Mouse (Mus musculus) layer of hippocampus, adult 9-10 months (tissue): ENCODE results near the gene Tie1.
"Not testable (repeated sequence)": the region's sequence is repeated elsewhere in the genome, so short reads cannot be mapped to it uniquely, and the experiment has no call there.

Source experiments
- DNase-seq: peaks from one replicate; pipeline ENCODE4 v3.0.0; 2022; ENCODE audit warnings: low spot score

Tie1 gene

DNA sequence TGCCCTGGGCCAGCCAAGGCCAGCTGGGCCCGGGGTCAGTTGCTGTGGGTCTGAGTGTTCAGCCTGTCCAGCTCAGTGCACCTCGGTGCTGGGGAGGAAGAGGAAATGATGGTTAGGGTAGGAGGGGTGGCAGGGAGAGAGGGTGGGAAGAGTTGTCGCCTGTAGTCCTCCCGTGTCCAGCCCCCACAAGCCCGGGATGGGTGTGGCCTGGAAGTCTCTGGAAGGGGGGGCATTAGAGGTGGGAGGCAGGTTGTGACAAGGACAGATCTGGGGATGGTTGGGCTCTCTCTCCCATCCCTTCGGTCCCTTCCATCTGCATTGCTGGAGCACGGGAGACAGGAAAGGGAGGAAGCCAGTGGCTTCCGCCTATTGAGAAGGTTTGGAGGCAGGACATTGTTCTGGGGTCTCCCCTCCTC is at the start of gene Tie1:
TSS of gene Tie1 (minus strand) at position 345 of the 416 bp plus-strand sequence.
- DNase-seq: no peak

DNA sequence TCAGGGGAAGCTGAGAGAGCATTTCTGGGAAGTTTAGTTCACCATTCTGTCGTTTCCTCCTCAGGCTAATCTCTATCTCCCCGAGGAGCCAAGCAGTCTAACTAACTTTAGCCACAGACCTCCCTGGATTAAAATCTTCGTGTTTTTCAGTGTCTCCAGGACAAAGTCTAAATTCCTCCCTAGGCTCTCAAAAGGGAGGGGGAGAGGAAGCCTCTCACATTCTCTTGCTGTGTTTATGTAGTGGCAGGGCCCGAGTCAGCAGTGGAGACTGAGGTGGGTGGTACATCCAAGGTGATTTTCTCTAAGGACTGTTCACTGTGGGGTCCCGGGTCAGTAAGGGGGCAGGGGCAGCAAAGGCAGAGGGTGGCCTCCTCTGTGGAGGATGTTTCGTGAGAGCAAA is 47.9 kb upstream of the Tie1 start:
- DNase-seq: no peak

DNA sequence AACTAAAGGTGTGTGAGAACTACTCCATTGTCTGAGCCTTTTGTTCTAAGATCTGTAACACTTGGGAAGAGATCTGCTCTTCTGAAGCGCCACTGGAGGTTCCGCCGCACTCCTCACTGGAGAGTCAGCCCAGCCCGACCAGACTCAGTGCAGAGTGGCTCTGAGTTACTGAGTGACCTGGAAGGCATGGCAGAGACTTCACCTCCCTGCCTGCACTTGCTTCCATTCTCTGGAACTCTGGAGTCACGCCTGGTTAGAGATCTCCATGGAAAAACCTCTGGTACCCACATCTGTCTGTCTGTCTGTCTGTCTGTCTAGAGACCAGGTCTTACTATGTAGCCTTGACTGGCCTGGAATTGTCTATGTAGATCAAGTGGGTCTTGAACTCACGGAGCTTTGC is 45.7 kb upstream of the Tie1 start:
- no peak for DNase-seq

DNA sequence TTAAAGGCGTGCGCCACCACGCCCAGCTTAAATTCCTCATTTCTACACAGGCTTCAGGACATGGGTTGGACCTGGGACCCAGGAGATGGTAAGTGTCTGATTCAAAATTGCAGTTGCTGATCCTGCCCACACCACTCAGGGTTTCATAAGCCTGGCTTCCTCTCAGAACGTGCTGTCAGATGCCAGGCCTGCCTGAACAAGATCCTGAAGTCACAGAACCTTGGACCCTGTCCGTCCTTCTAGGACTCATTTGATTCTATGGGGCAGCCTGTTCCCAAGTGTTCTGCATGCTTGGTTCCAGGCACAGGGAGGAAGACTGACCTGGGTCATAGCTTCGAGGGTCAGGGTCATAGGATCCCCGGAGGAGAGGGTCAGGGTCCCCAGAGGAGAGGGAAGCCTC is 43.7 kb upstream of the Tie1 start:
- DNase-seq: no peak

DNA sequence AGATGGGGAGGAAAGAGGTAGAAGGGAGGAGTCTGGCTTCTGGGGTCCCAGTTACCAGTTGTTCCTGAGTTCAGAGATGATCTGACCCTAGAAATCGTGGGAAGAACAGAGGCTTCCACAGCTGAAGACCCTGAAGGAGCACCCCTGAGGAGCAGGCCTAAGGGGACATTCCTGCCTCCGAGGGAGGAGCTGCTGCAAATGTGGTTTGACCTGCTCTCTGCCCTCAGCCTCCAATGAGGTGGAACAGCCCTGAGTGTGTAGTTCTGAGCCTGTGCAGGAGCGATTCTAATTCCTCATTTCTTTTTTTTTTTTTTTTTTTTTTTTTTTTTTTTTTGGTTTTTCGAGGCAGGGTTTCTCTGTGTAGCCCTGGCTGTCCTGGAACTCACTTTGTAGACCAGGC is 43.3 kb upstream of the Tie1 start:
- no peak for DNase-seq

DNA sequence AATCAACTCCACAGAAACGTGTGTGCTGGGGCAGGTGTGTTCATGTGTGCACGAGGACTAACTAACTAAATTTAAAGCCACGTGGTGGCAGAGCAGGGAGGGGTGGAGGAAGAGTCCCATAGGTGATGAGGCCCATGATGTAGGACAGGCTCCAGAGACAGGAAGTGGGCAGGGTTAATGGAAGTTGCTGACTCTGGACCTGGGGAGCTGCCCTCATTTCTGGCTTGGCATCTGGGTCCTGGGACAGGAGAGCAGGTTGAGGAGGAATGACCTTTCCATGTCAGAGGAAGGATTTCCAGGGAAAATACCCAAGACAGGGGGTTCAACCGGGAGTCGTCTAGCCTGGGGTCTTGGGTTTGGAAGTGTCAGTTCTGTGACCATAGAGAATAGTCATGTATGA is 42.8 kb upstream of the Tie1 start:
- no peak for DNase-seq

DNA sequence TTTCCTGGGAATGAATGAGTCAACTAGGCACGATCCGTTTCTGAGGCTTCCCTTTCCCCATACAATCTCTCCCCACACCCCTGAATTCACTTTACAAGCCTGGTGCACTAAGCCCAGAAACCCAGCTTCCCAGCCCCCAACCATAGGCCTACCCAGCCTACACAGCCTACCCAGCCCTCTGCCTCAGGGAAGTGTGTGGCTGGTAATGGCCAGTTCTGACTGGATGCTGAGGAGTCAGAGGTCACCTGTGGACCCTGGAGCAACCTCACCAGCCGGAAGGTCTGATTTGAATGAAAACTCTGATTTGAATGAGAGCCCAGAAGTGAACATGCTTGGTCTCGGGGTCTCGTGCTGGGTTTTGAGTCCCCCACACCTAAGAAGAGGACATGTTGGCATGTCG is 37.9 kb upstream of the Tie1 start:
- no peak for DNase-seq

DNA sequence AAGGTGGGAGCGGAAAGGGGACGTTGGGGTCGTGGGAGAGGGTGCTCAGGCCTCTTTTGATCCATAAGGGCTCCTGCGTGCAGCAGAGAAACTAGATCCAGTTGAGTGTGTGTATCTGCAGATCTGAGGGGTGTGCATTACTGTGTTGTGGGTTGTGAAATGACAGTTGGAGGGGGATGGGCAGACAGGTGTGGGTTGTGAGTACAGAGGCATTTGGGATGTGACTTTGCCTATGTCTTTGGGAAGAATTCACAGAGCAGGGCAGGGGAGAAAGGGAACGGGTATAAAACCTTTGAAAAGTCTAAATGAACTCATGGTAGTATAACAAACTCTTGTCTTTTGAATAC is 37.4 kb upstream of the Tie1 start:
- no peak for DNase-seq

DNA sequence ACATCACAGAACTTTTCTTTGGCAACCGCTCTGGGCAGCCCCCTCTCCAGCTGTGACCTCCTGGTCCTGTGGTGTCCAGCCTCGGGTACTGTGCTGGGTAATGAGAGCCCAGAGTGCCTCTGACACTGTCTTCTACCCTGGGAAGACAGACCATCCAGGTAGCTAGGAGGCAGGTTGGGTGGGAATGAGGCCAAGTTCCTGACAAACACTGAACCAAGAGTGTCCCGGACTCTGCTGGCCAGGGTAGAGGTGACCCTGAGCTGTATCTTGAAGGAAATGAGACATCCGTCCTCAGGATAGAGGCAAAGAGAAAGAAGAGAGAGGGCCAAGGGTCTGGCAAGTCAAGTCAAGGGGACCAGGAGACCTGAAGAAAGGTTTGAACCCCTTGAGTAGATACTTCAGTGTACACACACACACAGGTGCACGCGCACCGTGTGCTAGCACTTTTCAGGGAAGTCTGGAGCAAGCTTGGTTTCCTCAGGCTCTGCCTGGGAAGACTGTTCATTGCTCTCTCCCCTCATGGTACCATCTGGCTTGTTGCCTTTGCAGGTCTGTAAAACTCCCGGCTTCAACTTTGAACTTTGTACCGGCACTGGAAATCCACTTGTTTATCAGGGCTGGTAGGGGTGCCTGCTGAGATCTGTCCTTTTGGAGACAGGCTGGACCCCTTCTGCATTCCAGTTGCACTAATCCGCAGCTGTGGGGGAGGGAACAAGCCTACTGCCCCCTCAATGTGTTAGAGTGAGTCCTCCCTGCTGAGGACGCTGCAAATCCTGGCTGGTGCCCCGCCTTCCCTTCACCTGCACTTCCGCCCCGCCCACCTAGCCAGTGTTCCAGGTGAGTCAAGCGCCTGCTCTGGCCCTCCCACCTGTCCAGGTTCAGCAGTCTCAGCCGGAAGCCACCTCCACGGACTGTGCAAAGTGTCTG is 36.8 kb upstream of the Tie1 start, which contains the start of gene 2610528J11Rik:
TSS of gene 2610528J11Rik (plus strand) at position 592 of the 927 bp plus-strand sequence.
- no peak for DNase-seq

DNA sequence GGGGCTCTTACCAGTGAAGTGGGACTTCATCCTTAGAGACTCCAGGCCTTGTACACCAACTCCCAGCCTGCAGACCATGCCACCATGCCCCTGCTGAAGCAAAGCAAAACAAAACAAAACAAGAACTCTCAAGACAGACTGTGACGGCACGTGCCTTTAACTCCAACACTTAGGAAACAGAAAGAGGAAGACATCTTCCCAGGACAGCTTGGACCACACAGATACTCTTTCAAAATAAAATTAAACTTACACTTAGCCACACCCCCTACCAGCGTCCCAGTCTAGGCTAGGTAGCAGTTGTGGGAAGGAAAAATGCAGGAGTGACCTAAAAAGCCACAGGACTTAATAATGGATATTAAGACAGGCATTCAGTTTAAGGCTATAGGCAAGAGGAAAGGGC is 35.9 kb upstream of the Tie1 start:
- no peak for DNase-seq

DNA sequence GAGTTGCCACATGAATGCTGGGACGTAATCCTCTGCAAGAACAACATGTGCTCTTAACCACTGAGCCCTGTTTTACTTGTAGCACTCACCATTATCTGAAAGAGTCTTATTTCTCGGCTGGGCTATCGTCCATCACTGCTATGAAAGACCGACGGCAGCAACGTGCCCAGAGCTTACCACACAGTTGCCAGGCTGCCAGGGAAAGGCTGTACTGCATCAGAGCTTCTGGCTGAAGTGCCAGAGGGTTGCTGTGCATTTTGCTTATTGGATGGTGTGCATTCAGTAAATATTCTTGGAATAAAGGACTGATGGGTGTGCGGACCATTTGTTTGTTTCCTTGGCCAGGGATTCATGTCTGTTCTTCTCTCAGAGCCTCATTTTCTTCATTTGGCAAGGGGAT is 34.1 kb upstream of the Tie1 start:
- DNase-seq: no peak

DNA sequence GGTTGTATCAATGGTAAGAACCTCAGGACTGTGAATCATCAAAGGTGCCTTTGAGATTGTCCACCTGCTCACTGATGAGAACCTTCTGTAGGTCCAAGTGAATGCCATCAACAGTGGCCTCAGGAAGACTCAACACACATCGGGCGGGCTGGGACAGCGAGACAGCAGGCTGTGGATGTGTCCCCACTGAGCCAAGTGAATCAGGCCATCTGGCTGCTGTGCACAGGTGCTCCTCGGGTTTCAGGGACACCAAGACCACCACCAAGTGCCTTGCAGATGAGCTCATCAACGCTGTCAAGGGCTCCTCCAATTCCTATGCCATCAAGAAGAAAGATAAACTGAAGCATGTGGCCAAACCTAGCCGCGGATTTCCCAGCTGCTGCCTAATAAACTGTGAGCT is 32.4 kb upstream of the Tie1 start:
- DNase-seq: no peak

DNA sequence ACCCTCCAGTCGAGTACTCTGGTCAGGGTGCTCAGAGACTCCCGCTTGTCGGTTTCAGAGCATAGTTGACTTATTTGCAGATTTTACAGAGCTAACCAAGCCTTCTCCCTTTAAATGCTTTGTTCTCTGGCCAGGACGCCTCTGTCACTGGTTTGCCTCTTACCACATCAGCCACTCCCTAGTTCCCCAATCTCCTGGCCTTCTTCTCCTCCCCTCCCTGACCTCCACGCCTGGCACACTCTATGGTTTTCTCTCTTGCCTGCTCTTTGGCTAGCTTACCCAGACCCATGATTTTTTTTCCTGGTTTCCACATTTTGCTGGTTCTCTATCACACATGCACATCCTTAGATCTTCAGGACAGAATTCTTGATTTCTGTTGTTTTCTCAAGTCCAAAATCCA is 28.3 kb upstream of the Tie1 start:
- no peak for DNase-seq

DNA sequence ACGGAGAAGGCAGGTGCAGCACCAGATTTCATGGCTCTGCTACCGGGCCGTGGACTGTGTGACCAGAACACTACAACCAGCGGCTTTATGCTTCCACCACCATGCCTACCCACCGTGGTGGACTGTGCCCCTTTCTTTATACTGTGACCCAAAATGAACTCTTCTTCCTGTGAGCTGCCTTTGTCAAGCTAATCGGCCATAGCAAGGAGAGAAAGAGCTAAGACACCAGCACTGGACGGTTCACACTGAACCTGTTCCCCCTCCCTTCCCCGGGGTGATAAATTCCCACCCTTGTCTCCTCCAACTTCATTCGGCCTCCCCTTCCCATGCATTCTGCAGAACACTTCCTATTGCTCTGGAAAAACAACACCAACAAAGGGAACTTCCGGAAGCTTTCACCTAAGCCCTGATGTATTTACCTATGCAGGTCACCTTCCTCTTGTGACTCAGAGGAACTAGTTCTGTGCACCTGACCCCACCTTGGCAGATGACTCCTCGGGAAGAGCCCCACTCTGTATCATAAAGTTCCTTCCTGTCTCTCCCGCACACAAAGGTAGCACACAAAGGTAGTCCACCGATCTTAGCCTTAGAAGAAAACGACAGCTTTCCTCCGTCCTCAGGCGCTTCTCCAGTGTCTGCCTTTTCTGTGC is 27.8 kb upstream of the Tie1 start:
- DNase-seq: no peak

DNA sequence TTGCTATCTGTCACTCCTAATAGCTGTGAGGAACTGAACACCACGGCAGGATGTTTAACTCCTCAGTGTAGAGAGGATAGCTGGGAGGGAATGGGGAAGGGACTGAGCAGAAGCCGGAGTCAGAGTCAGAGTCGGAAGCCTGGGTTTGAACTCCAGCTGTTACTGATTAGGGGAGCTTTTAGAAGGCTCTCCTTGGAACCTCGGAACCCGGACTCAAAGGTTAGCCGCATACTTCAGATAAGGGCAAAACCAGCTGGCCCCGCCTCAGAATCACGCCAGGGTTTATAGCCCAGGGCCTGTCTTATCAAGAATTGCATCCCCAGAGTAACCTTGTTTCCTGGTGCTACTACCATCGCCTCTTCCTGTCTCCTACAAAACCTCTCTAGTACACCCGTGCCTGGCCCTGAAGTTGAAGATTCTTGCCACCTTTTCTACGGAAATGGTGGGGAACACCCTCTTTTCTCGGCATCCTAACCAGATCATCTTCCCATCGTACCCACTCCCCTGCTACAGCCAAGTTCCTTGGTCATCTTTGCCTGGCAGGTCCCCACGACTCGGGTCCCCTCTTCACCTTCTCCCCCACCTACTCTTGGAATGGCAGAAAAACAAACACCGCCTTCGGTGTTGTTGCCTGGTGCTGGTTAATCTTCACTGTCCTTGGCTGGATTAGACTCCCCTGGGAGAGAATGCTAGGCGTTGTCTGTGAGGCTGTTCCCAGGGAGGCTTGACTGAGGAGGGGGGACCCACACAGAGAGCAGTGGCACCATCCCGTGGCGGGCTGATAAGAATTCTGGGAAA is 27.0 kb upstream of the Tie1 start:
- no peak for DNase-seq

DNA sequence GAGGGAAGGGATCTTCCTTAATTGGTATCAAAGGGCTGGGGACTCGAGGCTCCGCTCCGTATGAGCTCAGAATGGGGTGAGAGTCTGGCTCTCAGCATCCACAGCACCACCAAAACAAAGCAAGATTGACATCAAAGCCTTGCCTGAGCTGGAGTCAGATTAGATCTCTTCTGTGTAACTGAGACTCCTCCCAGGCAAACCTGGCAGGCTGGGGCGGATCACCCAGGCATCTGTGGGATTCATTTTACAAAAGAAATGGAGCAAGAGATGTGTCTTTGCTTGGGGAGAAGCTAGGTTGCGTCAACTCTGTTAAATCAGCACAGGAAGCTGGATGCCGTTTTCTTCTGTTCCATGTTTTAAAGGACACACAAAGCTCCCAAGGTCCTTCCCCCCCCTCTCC is 19.2 kb upstream of the Tie1 start:
- DNase-seq: no peak

DNA sequence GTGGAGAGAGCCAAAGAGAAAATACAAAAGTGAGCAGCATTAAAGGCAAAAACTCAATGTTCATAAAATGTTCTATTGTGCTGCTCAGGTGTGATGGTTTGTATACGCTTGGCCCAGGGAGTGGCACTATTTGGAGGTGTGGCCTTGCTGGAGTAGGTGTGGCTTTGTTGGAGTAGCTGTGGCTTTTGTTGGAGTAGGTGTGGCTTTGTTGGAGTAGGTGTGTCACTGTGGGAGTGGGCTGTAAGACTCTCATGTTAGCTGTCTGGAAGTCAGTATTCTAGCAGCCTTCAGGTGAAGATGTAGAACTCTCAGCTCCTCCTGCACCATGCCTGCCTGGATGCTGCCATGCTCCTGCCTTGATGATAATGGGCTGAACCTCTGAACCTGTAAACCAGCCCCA is 17.3 kb upstream of the Tie1 start:
- not testable (repeated sequence) for DNase-seq

DNA sequence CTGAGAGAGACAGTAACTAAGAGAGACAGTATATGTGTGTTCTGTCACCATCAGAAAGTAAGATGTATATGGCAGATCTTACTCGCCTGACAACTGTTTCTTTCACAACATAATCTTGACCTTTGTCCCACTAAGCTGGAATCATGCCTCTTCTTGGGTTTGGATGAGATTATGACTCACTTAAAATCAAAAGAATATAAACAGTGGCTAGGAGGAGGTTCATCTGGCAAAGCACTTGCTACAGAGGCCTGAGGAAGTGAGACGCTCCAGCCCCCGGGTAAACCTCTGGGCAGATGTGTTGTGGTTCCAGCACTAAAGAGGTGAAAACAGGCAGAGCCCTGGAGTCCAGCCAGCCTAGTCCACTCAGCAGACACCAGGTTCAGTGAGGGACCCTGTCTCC is 15.7 kb upstream of the Tie1 start:
- DNase-seq: no peak

DNA sequence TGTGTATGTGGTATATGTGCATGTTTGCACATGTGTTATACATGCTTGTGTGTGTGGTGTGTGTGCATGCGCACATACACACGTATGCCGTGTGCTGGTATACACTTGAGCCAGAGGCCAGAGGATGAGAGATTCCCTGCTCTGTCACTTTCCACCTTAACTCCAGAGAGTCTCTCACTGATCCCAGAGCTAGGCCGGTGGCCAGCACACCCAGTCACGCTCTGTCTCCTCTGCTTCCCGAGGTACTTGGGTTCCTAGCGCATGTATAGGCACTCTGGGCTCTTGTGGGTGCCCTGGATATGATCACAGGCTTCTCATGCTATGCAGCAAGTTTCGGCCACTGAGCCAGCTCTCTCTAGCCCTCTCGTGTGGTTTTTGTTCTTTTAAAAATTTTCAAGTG is 10.9 kb upstream of the Tie1 start:
- no peak for DNase-seq

DNA sequence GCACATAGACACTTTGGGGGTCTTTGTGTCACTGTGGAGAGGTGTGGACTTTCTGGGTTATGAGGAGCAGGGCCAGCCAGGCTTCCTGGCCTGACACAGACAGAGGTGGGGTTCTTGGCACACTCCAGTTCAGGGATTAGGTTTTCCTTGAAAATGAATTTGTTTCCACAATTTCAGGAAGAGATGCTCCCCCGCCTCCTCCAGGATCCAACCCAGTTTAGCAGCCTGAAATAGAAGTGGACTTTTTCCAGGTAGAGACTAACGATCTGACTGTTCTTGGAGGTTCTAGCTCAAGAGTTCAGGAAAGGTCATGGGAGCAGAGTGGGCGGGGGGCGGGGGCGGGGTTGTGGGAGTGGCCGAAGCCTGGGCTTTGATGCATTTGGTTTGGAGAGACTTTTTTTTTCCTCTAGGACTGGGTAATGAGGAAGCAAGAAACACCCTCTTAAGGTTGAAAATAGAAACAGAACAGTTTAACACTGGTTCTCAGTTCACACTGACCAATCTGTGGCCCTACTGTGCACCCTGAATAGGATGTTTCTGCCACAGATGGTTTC is 10.4 kb upstream of the Tie1 start:
- DNase-seq: no peak

DNA sequence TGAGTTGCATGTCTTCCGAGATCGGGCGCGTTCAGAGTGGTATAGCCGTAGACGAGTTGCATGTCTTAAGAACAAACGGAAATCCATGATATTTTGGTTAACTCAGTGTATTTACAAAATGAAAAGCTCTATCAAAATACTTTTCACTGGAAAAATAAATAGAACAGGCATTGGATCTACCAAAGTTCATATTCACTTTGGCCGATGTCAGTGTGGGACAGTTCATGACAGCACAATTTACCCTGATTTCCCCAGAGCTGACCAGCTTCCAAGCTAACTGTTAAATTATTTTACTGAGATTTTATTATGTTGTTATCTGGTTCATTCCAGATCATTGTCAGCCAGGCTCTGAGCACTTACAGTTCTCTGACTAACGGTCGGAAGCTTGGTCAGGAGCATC is 600 bp upstream of the Tie1 start:
- DNase-seq: no peak

DNA sequence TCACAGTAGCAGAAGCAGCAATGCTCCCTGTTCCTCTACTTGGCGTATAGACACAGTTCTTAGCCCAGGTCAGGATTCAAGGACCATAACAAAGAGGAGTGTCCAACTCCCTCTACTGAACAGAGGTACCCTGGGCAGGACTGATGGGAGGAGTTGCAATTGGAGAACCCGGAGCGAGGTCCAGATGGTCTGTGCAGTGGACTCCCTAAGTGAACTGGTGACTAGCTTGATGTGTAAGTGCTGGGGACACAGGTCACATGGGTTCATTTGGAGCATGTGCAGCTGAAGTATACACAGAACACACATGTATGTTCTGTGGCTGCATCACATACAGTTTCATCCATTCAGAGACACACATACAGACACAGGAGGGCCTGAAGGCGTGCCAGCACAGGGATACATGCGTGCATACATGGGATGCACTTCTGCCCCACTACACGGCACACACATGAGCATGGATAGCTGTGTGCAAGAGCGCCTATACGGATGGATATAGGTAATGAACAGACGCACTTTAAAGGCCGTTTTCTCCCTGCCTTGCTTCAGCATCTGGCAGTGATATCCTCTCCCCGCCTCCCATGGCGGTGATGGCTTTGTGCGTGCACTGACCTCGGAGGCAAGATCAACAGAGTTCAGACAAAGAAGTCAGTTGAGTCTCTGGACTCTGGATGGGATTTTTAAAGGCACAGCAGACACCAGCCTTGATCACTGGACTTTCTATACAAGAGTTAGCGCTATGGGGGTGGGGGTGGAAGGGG is 12.9 kb downstream of the Tie1 start:
- DNase-seq: no peak
